Mouse (Mus musculus): ENCODE results near the gene Shisa4.

GRCm38 (mm10) chr1:135380071-135380991, 5.3 kb upstream of the Shisa4 start:
- TF ChIP-seq POLR2A (IDR thresholded peaks at IDR 0.05; ENCODE audit: low read depth, low read length), result no peak
- TF ChIP-seq CTCF (conservative IDR thresholded peaks at IDR 0.05; ENCODE audit: insufficient read depth, insufficient read length, low read depth, low read length), result no peak

All from kidney, adult 2 months (tissue).